Comparison of ENCODE assay signal across 10 mouse cellular contexts in genomic region chr10:58381904-58382303, GRCm38 (mm10). TPM values are rescaled to one million over a fixed set of nuclear protein-coding genes. Genes with fewer than 3 reads are reported as not detected.
DNase-seq lines count a peak whose midpoint lies in the region; ATAC-seq lines count a peak whose summit lies in the region.
"Had no signal": no experiment of that assay in that cellular context is flagged by ENCODE, and none has a peak within 500 bp of the region (broad histone marks: within the 10 kb centered on the region; RNA-seq: fewer than 3 reads in every experiment).

No protein-coding gene starts in this region.

- H3K4me1 ChIP-seq in kidney, embryonic 16.5 days (ENCODE audit: insufficient read depth, low read length): peaks cover 22% of the 10 kb centered on the region

- no peak overlapping the region for H3K4me2 ChIP-seq in kidney, embryonic 16.5 days (replicated peaks; ENCODE audit: low read depth, low read length)
- H3K4me2 ChIP-seq: embryonic facial prominence, embryonic 15.5 days; hindbrain, embryonic 15.5 days had no signal

- H3K27ac ChIP-seq in kidney, embryonic 16.5 days (ENCODE audit: low read length): peak overlapping the region; percentile 85; the same call in 1 of the 2 replicates
- peak overlapping the region; percentile 62 for H3K27ac ChIP-seq in macrophage

- DNase-seq in CD4-positive, CD25-positive, alpha-beta regulatory T cell, adult 2 months (ENCODE audit: low read depth, low spot score): peak; percentile 16
- no peak for DNase-seq in kidney, postnatal 4 days
- DNase-seq in thymus, postnatal 25 days: no peak
- DNase-seq in cerebellum, adult 18-20 months: no peak

- H3K27me3 ChIP-seq in kidney, embryonic 16.5 days (ENCODE audit: insufficient read depth, low read length): no peaks in the 10 kb centered on the region
- H3K27me3 ChIP-seq: embryonic facial prominence, embryonic 15.5 days; hindbrain, embryonic 15.5 days had no signal

- H3K9ac ChIP-seq in kidney, embryonic 16.5 days (replicated peaks; ENCODE audit: low read length): no peak overlapping the region
- H3K9ac ChIP-seq: embryonic facial prominence, embryonic 15.5 days; hindbrain, embryonic 15.5 days had no signal

- ATAC-seq in CD4-positive, CD25-positive, alpha-beta regulatory T cell, adult 4 months: no peak
- no peak for ATAC-seq in kidney, embryonic 16.5 days (ENCODE audit: low FRiP score, low TSS enrichment)
- peak; percentile 53 for ATAC-seq in common myeloid progenitor, adult 5-6 weeks (replicated peaks; ENCODE audit: low read depth, poor library complexity, severe bottlenecking)

- H3K4me3 ChIP-seq in kidney, embryonic 16.5 days (ENCODE audit: low read length): no peak overlapping the region
- no peak overlapping the region for H3K4me3 ChIP-seq in macrophage (ENCODE audit: inconsistent target)
- H3K4me3 ChIP-seq: embryonic facial prominence, embryonic 15.5 days; hindbrain, embryonic 15.5 days had no signal

- 64% methylated on average over 1 of the region's 1 CpGs for WGBS in kidney, embryonic 16.5 days
- 0% methylated on average over 1 of the region's 1 CpGs for WGBS in macrophage (ENCODE audit: missing documents)

- no peaks in the 10 kb centered on the region; the same call in 1 of the 2 replicates for H3K36me3 ChIP-seq in kidney, embryonic 16.5 days (ENCODE audit: insufficient read depth, low read length)
- no peaks in the 10 kb centered on the region for H3K36me3 ChIP-seq in macrophage (ENCODE audit: inconsistent target)
- H3K36me3 ChIP-seq: embryonic facial prominence, embryonic 15.5 days; hindbrain, embryonic 15.5 days had no signal

- no peaks in the 10 kb centered on the region for H3K9me3 ChIP-seq in kidney, embryonic 16.5 days (ENCODE audit: low read length)
- H3K9me3 ChIP-seq: embryonic facial prominence, embryonic 15.5 days; hindbrain, embryonic 15.5 days had no signal

- H3K79me2 ChIP-seq in macrophage (ENCODE audit: inconsistent target): peaks cover 92% of the 10 kb centered on the region

RNA-seq across cellular contexts. Expression of gene Lims1, which starts 58.6 kb away (rescaled TPM):
- 10 to 100 TPM; 84.8 to 96.8 TPM for polyA plus RNA-seq in CD4-positive, CD25-positive, alpha-beta regulatory T cell, adult 4 months (2017; shearing (Covaris generic))
- 153 and 162 TPM in 2 replicates for polyA plus RNA-seq in kidney, embryonic 16.5 days (2015; fragmentation: Nextera tagmentation; extraction: Ambion mirVana)
- 75.5 and 112 TPM in 2 replicates for total RNA-seq in common myeloid progenitor, adult 5-6 weeks (2017)
- total RNA-seq in macrophage (2018; cell fraction: chromatin; rRNA removed): 100 to 1,000 TPM in 8 of 26 experiments, 10 to 100 TPM in 18; 39.5 to 190 (median 75.9) TPM
- total RNA-seq in macrophage (2018; cell fraction: cytosol; rRNA removed): 100 to 1,000 TPM in 7 of 26 experiments, 10 to 100 TPM in 19; 60.1 to 124 (median 92.1) TPM
- total RNA-seq in macrophage (2018; cell fraction: nucleus; rRNA removed): 100 to 1,000 TPM in 11 of 26 experiments, 10 to 100 TPM in 15; 38.5 to 182 (median 86.0) TPM
- 41.0 to 58.3 TPM (median 45.0 TPM) in 3 replicates for polyA plus RNA-seq in macrophage (2018)
